ENCODE assay signal across 8 mouse cellular contexts in genomic region chr12:85848164-85848958, GRCm38 (mm10). TPM values are rescaled to one million over a fixed set of nuclear protein-coding genes. Genes with fewer than 3 reads are reported as not detected.
A peak's percentile ranks its signal among the peaks of the same experiment; 100 is the strongest.
DNase-seq lines count a peak whose midpoint lies in the region; ATAC-seq lines count a peak whose summit lies in the region.

No protein-coding gene starts in this region.

- H3K9ac ChIP-seq in kidney, embryonic 16.5 days (replicated peaks; ENCODE audit: low read length), result no peak overlapping the region
- H3K9ac ChIP-seq in forebrain, embryonic 15.5 days (replicated peaks), result no peak overlapping the region

- peaks cover 10% of the 10 kb centered on the region; the same call in 1 of the 2 replicates for H3K36me3 ChIP-seq in kidney, embryonic 16.5 days (ENCODE audit: insufficient read depth, low read length)
- H3K36me3 ChIP-seq in forebrain, embryonic 15.5 days, result peaks cover 9% of the 10 kb centered on the region

- ATAC-seq in kidney, embryonic 16.5 days (ENCODE audit: low FRiP score, low TSS enrichment), result no peak
- peak; percentile 52 for ATAC-seq in megakaryocyte, adult 5-6 weeks (ENCODE audit: poor library complexity, severe bottlenecking)
- ATAC-seq in forebrain, embryonic 15.5 days (replicated peaks), result no peak

- H3K9me3 ChIP-seq in kidney, embryonic 16.5 days (ENCODE audit: low read length), result no peaks in the 10 kb centered on the region
- no peaks in the 10 kb centered on the region for H3K9me3 ChIP-seq in forebrain, embryonic 15.5 days

- H3K4me3 ChIP-seq in kidney, embryonic 16.5 days (ENCODE audit: low read length), result no peak overlapping the region
- no peak overlapping the region for H3K4me3 ChIP-seq in forebrain, embryonic 15.5 days

- no peaks in the 10 kb centered on the region for H3K27me3 ChIP-seq in kidney, embryonic 16.5 days (ENCODE audit: insufficient read depth, low read length)
- no peaks in the 10 kb centered on the region for H3K27me3 ChIP-seq in forebrain, embryonic 15.5 days

- WGBS in kidney, embryonic 16.5 days, result 80% methylated on average over 7 of the region's 7 CpGs
- 86% methylated on average over 7 of the region's 7 CpGs for WGBS in forebrain, embryonic 15.5 days

- no peak overlapping the region for H3K27ac ChIP-seq in kidney, embryonic 16.5 days (ENCODE audit: low read length)
- no peak overlapping the region for H3K27ac ChIP-seq in forebrain, embryonic 15.5 days (replicated peaks)

- no peaks in the 10 kb centered on the region for H3K4me1 ChIP-seq in kidney, embryonic 16.5 days (ENCODE audit: insufficient read depth, low read length)
- no peaks in the 10 kb centered on the region for H3K4me1 ChIP-seq in forebrain, embryonic 15.5 days

- DNase-seq in kidney, adult 11 months, result peak; percentile 24
- peak; percentile 39 for DNase-seq in CD4-positive helper T cell, adult 2 months (ENCODE audit: low read depth, low spot score)
- DNase-seq in adrenal gland, postnatal 36 days, result peak; percentile 34 to 45
- peak; percentile 25 to 41 for DNase-seq in heart, adult 9 months (ENCODE audit: low spot score in 2 of 2)
- DNase-seq in kidney, postnatal 14 days, result peak; percentile 54

- H3K4me2 ChIP-seq in kidney, embryonic 16.5 days (replicated peaks; ENCODE audit: low read depth, low read length), result no peak overlapping the region
- H3K4me2 ChIP-seq in forebrain, embryonic 15.5 days (replicated peaks), result no peak overlapping the region

RNA-seq across cellular contexts. Expression of gene Ttll5, which starts 23.9 kb away (rescaled TPM):
- 11.3 and 14.9 TPM in 2 replicates for polyA plus RNA-seq in kidney, embryonic 16.5 days (2015; fragmentation: Nextera tagmentation; extraction: Ambion mirVana)
- 10 to 100 TPM; 17.3 to 29.2 TPM for total RNA-seq in adrenal gland, postnatal 36 days (2021)
- total RNA-seq in megakaryocyte, adult 5-6 weeks (2015), result 7.2 and 7.7 TPM in 2 replicates
- total RNA-seq in megakaryocyte, adult 5-6 weeks (2017), result 9.5 and 12.8 TPM in 2 replicates
- 14.7 and 15.4 TPM in 2 replicates for polyA plus RNA-seq in forebrain, embryonic 15.5 days (2015; fragmentation: Nextera tagmentation; extraction: Ambion mirVana)

RNA-seq across cellular contexts. Expression of gene Erg28, which starts 24.0 kb away (rescaled TPM):
- polyA plus RNA-seq in kidney, embryonic 16.5 days (2015; fragmentation: Nextera tagmentation; extraction: Ambion mirVana), result 116 and 120 TPM in 2 replicates
- 10 to 100 TPM; 36.8 to 42.8 TPM for total RNA-seq in adrenal gland, postnatal 36 days (2021)
- 51.8 and 56.9 TPM in 2 replicates for total RNA-seq in megakaryocyte, adult 5-6 weeks (2015)
- 65.9 and 78.8 TPM in 2 replicates for total RNA-seq in megakaryocyte, adult 5-6 weeks (2017)
- 97.5 and 101 TPM in 2 replicates for polyA plus RNA-seq in forebrain, embryonic 15.5 days (2015; fragmentation: Nextera tagmentation; extraction: Ambion mirVana)
